Mouse (Mus musculus) megakaryocyte, embryonic 14.5 days (primary cell): ENCODE data around the gene Dnaja3.

Experiments
- FLI1 ChIP-seq: IDR thresholded peaks from 2 replicates; pipeline ENCODE4 v1.6.1; 2012; ENCODE audit warnings: low read length, inconsistent platforms, mixed read lengths
- GATA1 ChIP-seq: IDR thresholded peaks from 3 replicates; pipeline ENCODE4 v1.6.1; 2012; ENCODE audit warnings: mixed read lengths, low read length, inconsistent platforms, borderline replicate concordance

DNA sequence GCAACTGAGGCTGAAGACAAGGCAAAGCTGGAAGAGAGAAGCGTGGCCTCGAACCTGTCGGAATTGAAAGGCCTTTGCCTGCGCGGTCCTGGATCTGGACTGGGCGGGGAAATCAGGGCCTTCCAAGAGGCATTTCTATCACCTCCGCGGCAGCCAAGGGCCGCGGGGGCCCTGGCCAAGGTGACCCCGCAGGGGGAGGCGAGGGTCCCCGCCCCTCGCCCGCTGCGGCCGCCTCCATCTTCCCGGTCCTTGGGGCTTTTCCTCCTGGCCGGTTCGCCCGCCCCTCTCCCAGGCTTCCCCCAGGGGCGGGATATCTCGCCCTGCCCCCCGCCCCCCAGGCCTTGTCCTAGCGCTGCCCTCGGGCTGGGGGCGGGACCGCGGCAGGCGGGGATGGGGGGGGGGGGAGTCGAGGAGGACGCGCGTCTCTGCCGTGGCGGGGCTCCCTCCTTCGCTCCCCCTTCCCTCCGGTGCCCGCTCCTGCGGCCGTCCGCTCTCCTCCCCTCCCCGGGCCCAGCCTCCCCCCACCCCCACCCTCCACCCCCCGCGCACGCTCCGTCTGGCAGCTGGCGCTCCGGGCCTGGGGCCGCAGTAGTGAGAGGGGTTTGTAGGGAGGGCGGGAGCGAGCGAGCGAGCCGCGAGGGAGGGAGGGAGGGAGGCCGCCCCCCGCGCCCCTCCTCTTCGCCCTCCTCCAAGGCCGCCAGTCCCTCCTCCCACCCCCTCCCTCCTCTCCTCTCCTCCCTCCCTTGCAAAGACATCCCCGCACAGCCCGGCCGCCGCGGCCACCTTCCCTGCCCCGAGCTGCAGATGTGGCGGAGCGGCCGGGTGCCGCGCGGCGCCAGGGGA, 45.6 kb upstream of the Dnaja3 start, which contains the start of gene Glis2:
- no peak for TF ChIP-seq GATA1
- no peak for TF ChIP-seq FLI1
